Mouse (Mus musculus) midbrain, postnatal 0 days (tissue): ENCODE measurements around the gene Vmn1r219. TPM values are rescaled to one million over a fixed set of nuclear protein-coding genes. Genes with fewer than 3 reads are reported as not detected.
"Not testable (repeated sequence)": the region's sequence is repeated elsewhere in the genome, so short reads cannot be mapped to it uniquely, and the experiment has no call there.

ENCODE experiments used
- ATAC-seq: fragments of 200-750 bp; cut with Nextera tagmentation; 2 replicates; pipeline ENCODE4 v1.8.0; 2017; ENCODE audit warnings: moderate number of reproducible peaks, mild to moderate bottlenecking, moderate TSS enrichment, moderate library complexity; ENCODE audit not compliant: low FRiP score
- DNase-seq: peaks from one replicate; pipeline ENCODE4 v3.0.0-alpha.2; 2015; ENCODE audit warnings: low spot score
- H3K27ac ChIP-seq: fragments of 300-500 bp; sonication (generic); 2 replicates; pipeline ENCODE4 v1.5.1; 2014; ENCODE audit warnings: low read depth, mild to moderate bottlenecking, low read length, mixed read lengths
- H3K27me3 ChIP-seq: fragments of 300-500 bp; sonication (generic); 2 replicates; pipeline ENCODE4 v1.6.1; 2014; ENCODE audit warnings: low read length, control low read depth, mixed read lengths; ENCODE audit not compliant: insufficient read depth
- H3K36me3 ChIP-seq: fragments of 300-500 bp; sonication (generic); 2 replicates; pipeline ENCODE4 v1.6.1; 2014; ENCODE audit warnings: low read length, control low read depth, mixed read lengths; ENCODE audit not compliant: insufficient read depth
- H3K4me1 ChIP-seq: fragments of 300-500 bp; sonication (generic); 2 replicates; pipeline ENCODE4 v1.6.1; 2014; ENCODE audit warnings: mild to moderate bottlenecking, control low read depth, antibody characterized with exemption, low read length, mixed read lengths; ENCODE audit not compliant: insufficient read depth
- H3K4me2 ChIP-seq: fragments of 300-500 bp; sonication (generic); 2 replicates; pipeline ENCODE4 v1.6.1; 2014; ENCODE audit warnings: low read depth, mild to moderate bottlenecking, low read length, mixed read lengths; ENCODE audit not compliant: poor library complexity, severe bottlenecking
- H3K4me3 ChIP-seq: fragments of 300-500 bp; sonication (generic); 2 replicates; pipeline ENCODE4 v1.5.1; 2014; ENCODE audit warnings: low read depth, mild to moderate bottlenecking, low read length, moderate library complexity
- H3K9ac ChIP-seq: fragments of 300-500 bp; sonication (generic); replicated peaks from 2 replicates; pipeline ENCODE4 v1.6.1; 2014; ENCODE audit warnings: mild to moderate bottlenecking, low read length, moderate library complexity, mixed read lengths; ENCODE audit not compliant: poor library complexity, severe bottlenecking
- H3K9me3 ChIP-seq: fragments of 300-500 bp; sonication (generic); 2 replicates; pipeline ENCODE4 v1.6.1; 2016; ENCODE audit warnings: low read length, control low read depth
- CTCF ChIP-seq: IDR thresholded peaks from 2 replicates; pipeline ENCODE4 v1.5.1; 2016; ENCODE audit warnings: antibody characterized with exemption, mild to moderate bottlenecking
- WGBS: fragments of 180-500 bp; shearing (Covaris S2); extraction: QIAGEN DNeasy Blood & Tissue Kit; methylation state at CpG from one replicate; pipeline ENCODE4 v1.1.7; 2014; 5-methylcytosine and 5-hydroxymethylcytosine counted together
- polyA plus RNA-seq: library from polyadenylated mRNA; unstranded; fragments of >200 nt; fragmentation: Nextera tagmentation; extraction: Ambion mirVana; gene quantifications from 2 replicates; pipeline ENCODE4 v1.2.1, GENCODE M21; 2015
- total RNA-seq: library from RNA; depleted of rRNA; stranded (reverse); fragments of >200 nt; gene quantifications from 2 replicates; pipeline ENCODE4 v1.2.3, GENCODE M21; 2014; rRNA removed

The Vmn1r219 gene
- total and polyA plus RNA-seq, 2 experiments from 2014 or later: not detected

DNA sequence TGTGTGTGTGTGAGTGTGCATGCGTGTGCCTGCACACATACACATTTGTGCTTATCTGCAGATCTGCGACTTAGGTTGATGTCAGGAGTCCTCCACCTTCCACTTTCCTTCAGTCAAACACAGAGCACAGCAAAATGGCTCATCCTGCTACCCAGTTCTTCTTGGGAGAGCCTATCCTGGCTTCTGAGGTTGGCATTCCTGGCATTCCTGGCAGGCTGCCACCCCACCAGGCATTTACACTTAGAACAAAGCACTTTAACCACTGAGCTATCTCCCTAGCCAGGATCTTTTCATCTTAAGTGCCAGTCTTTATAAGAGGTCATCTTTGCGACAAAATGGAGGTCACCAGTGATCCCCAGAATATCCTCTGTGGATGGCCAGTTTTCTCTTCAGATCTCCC is 1.3 kb upstream of the Vmn1r219 start:
- no peak for TF ChIP-seq CTCF
- Histone ChIP-seq H3K36me3 (no peaks in the 10 kb centered on the region), H3K9me3 (no peaks in the 10 kb centered on the region), H3K4me3 (no peak overlapping the region), H3K9ac (no peak overlapping the region), H3K27me3 (no peaks in the 10 kb centered on the region), H3K27ac (no peak overlapping the region), H3K4me2 (no peak overlapping the region), H3K4me1 (no peaks in the 10 kb centered on the region)
- no peak for ATAC-seq
- no peak for DNase-seq
- WGBS: 76% methylated on average over 3 of the region's 3 CpGs

DNA sequence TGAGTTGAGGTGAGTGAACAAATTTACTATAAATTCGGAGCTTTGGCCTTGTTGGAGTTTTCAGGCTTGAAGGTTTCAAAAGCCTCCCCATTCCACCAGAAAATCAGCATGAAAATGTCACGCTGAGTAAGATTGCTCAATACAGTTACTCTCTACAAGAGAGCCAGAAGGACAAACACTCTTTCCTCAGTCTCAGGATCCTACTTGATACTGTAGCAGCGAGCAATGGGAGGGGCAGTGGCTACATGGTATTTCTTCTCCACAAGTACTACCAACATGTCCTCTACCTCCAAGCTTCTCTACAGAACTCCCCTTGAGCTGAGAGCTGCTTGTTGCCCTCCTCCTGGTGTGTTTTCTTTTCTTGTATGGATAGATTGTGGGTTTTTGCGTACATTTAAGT is 7.4 kb downstream of the Vmn1r219 start:
- 89% methylated on average over 4 of the region's 4 CpGs for WGBS
- H3K9ac ChIP-seq, H3K4me2 ChIP-seq, H3K27me3 ChIP-seq, DNase-seq, ATAC-seq, H3K4me3 ChIP-seq, H3K27ac ChIP-seq, H3K9me3 ChIP-seq, H3K4me1 ChIP-seq, H3K36me3 ChIP-seq: not testable (repeated sequence)

DNA sequence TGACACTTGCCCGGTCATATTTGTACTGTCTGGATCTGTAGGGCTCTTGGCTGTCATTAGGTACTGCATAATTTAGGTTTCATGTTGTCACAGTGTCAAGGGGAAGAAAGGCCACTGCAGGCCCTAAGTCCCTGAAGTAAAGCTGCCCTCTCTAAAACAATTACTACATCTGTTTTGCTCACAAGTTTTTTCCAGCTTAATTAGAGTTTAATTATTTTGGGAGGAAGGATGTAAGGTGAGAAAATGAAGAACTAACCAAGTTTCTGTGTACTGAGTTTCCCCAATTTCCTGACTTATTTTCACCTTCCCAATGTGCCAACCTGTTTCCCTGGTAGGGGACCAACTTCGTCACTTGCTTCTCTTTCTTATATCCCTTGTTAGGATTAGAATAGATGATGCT is 28.8 kb downstream of the Vmn1r219 start, which contains the start of gene Vmn1r220:
Vmn1r220 (minus strand) TSS at position 101 of the 400 bp plus-strand sequence.
- H3K36me3 ChIP-seq: no peaks in the 10 kb centered on the region
- TF ChIP-seq CTCF: no peak
- DNase-seq (no peak), ATAC-seq (no peak)
- 90% methylated on average over 2 of the region's 2 CpGs for WGBS
- no peaks in the 10 kb centered on the region for H3K27me3 ChIP-seq
- no peaks in the 10 kb centered on the region for H3K4me1 ChIP-seq
- no peak within 1 kb of the TSS for H3K9ac ChIP-seq
- no peak within 1 kb of the TSS for H3K4me2 ChIP-seq
- H3K9me3 ChIP-seq: no peaks in the 10 kb centered on the region
- H3K27ac ChIP-seq: no peak within 1 kb of the TSS
- no peak within 1 kb of the TSS for H3K4me3 ChIP-seq

DNA sequence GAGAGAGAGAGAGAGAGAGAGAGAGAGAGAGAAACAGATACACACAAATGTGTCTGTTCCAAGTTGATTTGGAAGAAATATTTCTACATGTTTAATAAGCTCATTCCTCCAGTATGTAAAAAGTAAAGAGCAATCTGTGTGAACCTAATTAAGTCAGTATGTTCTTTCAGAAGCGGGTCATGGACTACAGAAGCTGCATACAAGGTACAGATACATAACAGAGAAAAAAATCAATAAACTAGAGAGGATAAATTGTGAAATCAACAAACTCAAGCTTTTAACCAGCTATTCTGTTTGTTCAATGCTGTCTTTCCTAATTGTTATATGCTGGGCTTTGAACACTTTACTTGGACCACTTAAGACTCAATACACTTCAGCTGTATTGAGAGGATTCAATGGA is 44.8 kb downstream of the Vmn1r219 start:
- 71% methylated on average over 1 of the region's 1 CpGs for WGBS
- DNase-seq, H3K27ac ChIP-seq, H3K27me3 ChIP-seq, ATAC-seq, H3K36me3 ChIP-seq, H3K4me3 ChIP-seq, H3K4me2 ChIP-seq, H3K9me3 ChIP-seq, H3K4me1 ChIP-seq, H3K9ac ChIP-seq: not testable (repeated sequence)

DNA sequence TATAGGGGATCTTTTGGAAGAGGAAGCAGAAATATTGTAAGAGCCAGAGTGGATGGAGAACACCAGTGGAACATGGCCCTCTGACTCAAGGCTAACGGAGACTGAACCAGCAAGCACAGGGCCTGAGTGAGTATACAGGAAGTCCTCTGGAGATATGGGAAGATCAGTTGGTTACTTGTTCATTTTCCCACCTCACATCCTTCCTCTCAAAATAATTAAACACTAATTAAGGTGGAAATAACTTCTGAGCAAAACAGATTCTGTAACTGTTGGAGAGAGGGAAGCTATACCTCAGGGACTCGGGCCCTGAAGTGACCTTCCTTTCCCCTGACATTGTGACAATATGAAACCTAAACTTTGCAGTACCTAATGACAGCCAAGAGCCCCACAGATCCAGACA is 54.7 kb downstream of the Vmn1r219 start, which contains the start of gene Vmn1r221:
Vmn1r221 (plus strand) TSS at position 301 of the 400 bp plus-strand sequence.
- H3K9me3 ChIP-seq, H3K36me3 ChIP-seq, H3K4me1 ChIP-seq, H3K4me2 ChIP-seq, H3K4me3 ChIP-seq, H3K27ac ChIP-seq, ATAC-seq, H3K9ac ChIP-seq, H3K27me3 ChIP-seq, DNase-seq: not testable (repeated sequence)
- 89% methylated on average over 2 of the region's 2 CpGs for WGBS

Other genes starting within 250 kb of the Vmn1r219 start
- not detected in 2 replicates for gene Vmn1r213, start 151.7 kb upstream of the Vmn1r219 start, total RNA-seq
- gene Vmn1r213, start 151.7 kb upstream of the Vmn1r219 start, polyA plus RNA-seq: not detected in 2 replicates
- gene Vmn1r214, start 128.9 kb upstream of the Vmn1r219 start, total RNA-seq: not detected in 2 replicates
- not detected in 2 replicates for gene Vmn1r214, start 128.9 kb upstream of the Vmn1r219 start, polyA plus RNA-seq
- not detected in 2 replicates for gene Vmn1r215, start 91.3 kb upstream of the Vmn1r219 start, total RNA-seq
- not detected in 2 replicates for gene Vmn1r215, start 91.3 kb upstream of the Vmn1r219 start, polyA plus RNA-seq
- not detected in 2 replicates for gene Vmn1r217, start 41.1 kb upstream of the Vmn1r219 start, total RNA-seq
- not detected in 2 replicates for gene Vmn1r217, start 41.1 kb upstream of the Vmn1r219 start, polyA plus RNA-seq
- not detected in 2 replicates for gene Vmn1r218, start 26.2 kb upstream of the Vmn1r219 start, total RNA-seq
- gene Vmn1r218, start 26.2 kb upstream of the Vmn1r219 start, polyA plus RNA-seq: not detected in 2 replicates
- not detected in 2 replicates for gene Vmn1r220, start 28.7 kb downstream of the Vmn1r219 start, total RNA-seq
- gene Vmn1r220, start 28.7 kb downstream of the Vmn1r219 start, polyA plus RNA-seq: not detected in 2 replicates
- gene Vmn1r221, start 54.8 kb downstream of the Vmn1r219 start, total RNA-seq: not detected in 2 replicates
- gene Vmn1r221, start 54.8 kb downstream of the Vmn1r219 start, polyA plus RNA-seq: not detected in 2 replicates
- not detected in 2 replicates for gene Vmn1r222, start 76.6 kb downstream of the Vmn1r219 start, total RNA-seq
- gene Vmn1r222, start 76.6 kb downstream of the Vmn1r219 start, polyA plus RNA-seq: not detected in 2 replicates
- gene Vmn1r223, start 87.8 kb downstream of the Vmn1r219 start, total RNA-seq: not detected in 2 replicates
- not detected in 2 replicates for gene Vmn1r223, start 87.8 kb downstream of the Vmn1r219 start, polyA plus RNA-seq
- gene Zfp322a, start 209.9 kb downstream of the Vmn1r219 start, total RNA-seq: 19.7 and 32.5 TPM in 2 replicates
- gene Zfp322a, start 209.9 kb downstream of the Vmn1r219 start, polyA plus RNA-seq: 31.1 and 31.5 TPM in 2 replicates